Mouse (Mus musculus): ENCODE results near the gene Gpc5.

DNA sequence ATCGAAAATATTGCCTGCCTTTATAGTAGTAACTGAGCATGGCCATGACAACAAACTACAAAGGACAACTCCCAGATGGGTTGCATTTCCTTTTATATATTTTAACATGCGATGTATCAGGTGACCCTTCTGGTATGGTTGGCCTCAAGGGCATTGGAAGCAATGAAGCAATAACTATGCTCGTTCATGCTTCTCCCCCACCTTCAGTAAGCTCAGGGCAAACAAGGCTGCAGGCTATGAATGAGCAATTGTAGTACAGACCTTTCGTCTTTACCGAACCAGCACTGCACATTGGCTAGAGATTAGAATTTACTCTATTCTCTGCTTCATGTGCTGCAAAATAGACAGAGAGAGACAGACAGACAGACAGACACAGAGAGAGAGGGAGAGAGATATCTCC is 322.5 kb downstream of the Gpc5 start:
- TF ChIP-seq CTCF (IDR thresholded peaks at IDR 0.05; ENCODE audit: low read depth) (no peak), EP300 (IDR thresholded peaks at IDR 0.05; ENCODE audit: low read depth) (no peak)
